ENCODE assay signal across 8 mouse cellular contexts in genomic region chr9:69398453-69398850, GRCm38 (mm10). TPM values are rescaled to one million over a fixed set of nuclear protein-coding genes. Genes with fewer than 3 reads are reported as not detected.
DNase-seq lines count a peak whose midpoint lies in the region; ATAC-seq and TF ChIP-seq lines count a peak whose summit lies in the region.

No protein-coding gene starts in this region.

- peak overlapping the region; percentile 83 for H3K4me3 ChIP-seq in heart, embryonic 15.5 days
- peak overlapping the region; percentile 81 to 92 for H3K4me3 ChIP-seq in MEL (ENCODE audit: control insufficient read depth in 1 of 2, insufficient read depth in 1 of 2, low read depth in 2 of 2, low read length in 2 of 2)
- H3K4me3 ChIP-seq in hindbrain, embryonic 10.5 days, result peak overlapping the region; percentile 87

- intact Hi-C loops in heart, postnatal 25 days (cut with DNase I), result no loop called here

- peak overlapping the region; percentile 90 for H3K27ac ChIP-seq in heart, embryonic 15.5 days
- H3K27ac ChIP-seq in MEL (ENCODE audit: control insufficient read depth, low read depth, low read length), result peak overlapping the region; percentile 84
- H3K27ac ChIP-seq in hindbrain, embryonic 10.5 days, result peak overlapping the region; percentile 99

- peaks cover 13% of the 10 kb centered on the region for H3K79me2 ChIP-seq in MEL (ENCODE audit: control insufficient read depth, insufficient read depth, low read length, poor library complexity)

- peak overlapping the region; percentile 87 for H3K4me2 ChIP-seq in heart, embryonic 15.5 days

- TF ChIP-seq CTCF in MEL (IDR thresholded peaks at IDR 0.05 in 2 of 3, conservative IDR thresholded peaks at IDR 0.05 in 1 of 3; ENCODE audit: control insufficient read depth in 1 of 3, insufficient read depth in 1 of 3, low read depth in 2 of 3, low read length in 3 of 3, poor library complexity in 1 of 3, severe bottlenecking in 1 of 3), result no peak

- 0 out of 2 replicates have a peak, but pooled peaks have one; percentile 24 for ATAC-seq in heart, embryonic 15.5 days (replicated peaks; ENCODE audit: insufficient number of reproducible peaks, insufficient read depth, low FRiP score, low read depth)
- peak; percentile 14; the same call in 1 of the 2 replicates for ATAC-seq in megakaryocyte progenitor cell, adult 5-6 weeks (replicated peaks; ENCODE audit: poor library complexity)

- H3K27me3 ChIP-seq in heart, embryonic 15.5 days, result no peaks in the 10 kb centered on the region
- H3K27me3 ChIP-seq in MEL (ENCODE audit: control insufficient read depth in 1 of 2, insufficient read depth in 2 of 2, low read length in 2 of 2), result no peaks in the 10 kb centered on the region
- H3K27me3 ChIP-seq in hindbrain, embryonic 10.5 days (ENCODE audit: insufficient read depth, poor library complexity, severe bottlenecking), result no peaks in the 10 kb centered on the region

- no peak; a peak in 1 of 4 replicates for TF ChIP-seq POLR2A in MEL (IDR thresholded peaks at IDR 0.05; ENCODE audit: control insufficient read depth in 1 of 2, insufficient read depth in 1 of 2, low read depth in 1 of 2, low read length in 2 of 2, poor library complexity in 1 of 2)

- no peak for TF ChIP-seq EP300 in MEL (IDR thresholded peaks at IDR 0.05; ENCODE audit: low read depth in 1 of 2, low read length in 2 of 2)

- no peaks in the 10 kb centered on the region for H3K9me3 ChIP-seq in heart, embryonic 15.5 days (replicated peaks)
- no peaks in the 10 kb centered on the region for H3K9me3 ChIP-seq in MEL (replicated peaks; ENCODE audit: insufficient read depth, low read length)
- no peaks in the 10 kb centered on the region for H3K9me3 ChIP-seq in hindbrain, embryonic 10.5 days

- no peak for DNase-seq in heart, postnatal 25 days (ENCODE audit: low spot score)
- no peak for DNase-seq in MEL (ENCODE audit: low read depth, low spot score)
- no peak for DNase-seq in hindbrain, embryonic 10.5 days (ENCODE audit: low spot score)
- DNase-seq in cerebellum, adult 11 months, result no peak
- DNase-seq in right cerebral cortex, postnatal 36 days (ENCODE audit: low spot score in 2 of 2), result no peak
- DNase-seq in Muller cell, postnatal 12 days (ENCODE audit: inconsistent ontology term), result no peak

- TF ChIP-seq RAD21 in MEL (IDR thresholded peaks at IDR 0.05; ENCODE audit: low read depth, low read length), result no peak

- peaks cover 8% of the 10 kb centered on the region; the same call in 1 of the 2 replicates for H3K4me1 ChIP-seq in heart, embryonic 15.5 days (replicated peaks)
- H3K4me1 ChIP-seq in MEL (ENCODE audit: control insufficient read depth in 1 of 2, insufficient read depth in 2 of 2, low read length in 2 of 2), result peaks cover 4 to 5% of the 10 kb centered on the region in 2 experiments; a peak in 3 of 4 replicates
- peaks cover 15% of the 10 kb centered on the region for H3K4me1 ChIP-seq in hindbrain, embryonic 10.5 days (replicated peaks)

- H3K36me3 ChIP-seq in heart, embryonic 15.5 days, result no peaks in the 10 kb centered on the region
- peaks cover 0 to 10% of the 10 kb centered on the region in 2 experiments; a peak in 3 of 4 replicates for H3K36me3 ChIP-seq in MEL (ENCODE audit: control insufficient read depth in 1 of 2, insufficient read depth in 2 of 2, low read length in 2 of 2)
- no peaks in the 10 kb centered on the region for H3K36me3 ChIP-seq in hindbrain, embryonic 10.5 days

- 14% methylated on average over 10 of the region's 10 CpGs for WGBS in heart, embryonic 15.5 days
- WGBS in hindbrain, embryonic 10.5 days, result 25% methylated on average over 10 of the region's 10 CpGs

- peak overlapping the region; percentile 82 for H3K9ac ChIP-seq in heart, embryonic 15.5 days
- H3K9ac ChIP-seq in MEL (ENCODE audit: control insufficient read depth, low read depth, low read length, poor library complexity, severe bottlenecking), result peak overlapping the region; percentile 98

TF ChIP-seq in MEL, 35 proteins besides CTCF, POLR2A, EP300 and RAD21:
- TF ChIP-seq TBP (IDR thresholded peaks at IDR 0.05; ENCODE audit: low read depth, low read length), result no peak
- TF ChIP-seq NELFE (IDR thresholded peaks at IDR 0.05; ENCODE audit: low read depth, low read length), result no peak
- TF ChIP-seq MAFK (IDR thresholded peaks at IDR 0.05; ENCODE audit: borderline replicate concordance, low read depth, low read length), result no peak
- TF ChIP-seq HCFC1 (IDR thresholded peaks at IDR 0.05; ENCODE audit: low read depth, low read length), result no peak
- no peak for TF ChIP-seq GABPA (IDR thresholded peaks at IDR 0.05; ENCODE audit: low read depth, low read length)
- TF ChIP-seq ZNF384 (IDR thresholded peaks at IDR 0.05; ENCODE audit: low read depth, low read length), result no peak
- no peak for TF ChIP-seq CHD1 (IDR thresholded peaks at IDR 0.05; ENCODE audit: low read depth, low read length)
- TF ChIP-seq ZMIZ1 (IDR thresholded peaks at IDR 0.05; ENCODE audit: low read depth, low read length), result no peak
- no peak for TF ChIP-seq JUND (IDR thresholded peaks at IDR 0.05; ENCODE audit: low read depth, low read length)
- TF ChIP-seq BHLHE40 (IDR thresholded peaks at IDR 0.05; ENCODE audit: borderline replicate concordance, low read depth, low read length), result no peak
- no peak for TF ChIP-seq CHD2 (IDR thresholded peaks at IDR 0.05; ENCODE audit: low read length)
- no peak for TF ChIP-seq KAT2A (conservative IDR thresholded peaks at IDR 0.05; ENCODE audit: low read depth, low read length)
- no peak for TF ChIP-seq UBTF (IDR thresholded peaks at IDR 0.05; ENCODE audit: borderline replicate concordance, insufficient read depth, low read depth, low read length)
- TF ChIP-seq RCOR1 (IDR thresholded peaks at IDR 0.05; ENCODE audit: low read depth, low read length), result no peak
- no peak for TF ChIP-seq ZKSCAN1 (IDR thresholded peaks at IDR 0.05; ENCODE audit: low read depth, low read length)
- no peak for TF ChIP-seq MAX (IDR thresholded peaks at IDR 0.05; ENCODE audit: low read length)

RNA-seq across cellular contexts. Expression of gene Ice2, which starts 0.7 kb away (rescaled TPM):
- polyA plus RNA-seq in heart, embryonic 15.5 days (2015; fragmentation: Nextera tagmentation; extraction: Ambion mirVana), result 11.0 and 11.5 TPM in 2 replicates
- total RNA-seq in heart, postnatal 25 days (2021), result 1 to 10 TPM; 6.9 to 7.0 TPM
- 14.6 and 15.7 TPM in 2 replicates for total RNA-seq in MEL (2012; rRNA removed)
- polyA plus RNA-seq in MEL (2012; ENCODE audit: insufficient read depth in 1 of 2, insufficient read length in 2 of 2, low read depth in 1 of 2, low replicate concordance in 2 of 2, missing spikeins in 1 of 2), result 10 to 100 TPM in 1 of 2 experiments, not detected in 1; 11.6 TPM
- 15.9 and 20.1 TPM in 2 replicates for polyA plus RNA-seq in hindbrain, embryonic 10.5 days (2016; fragmentation: Nextera tagmentation; extraction: Ambion mirVana)
- total RNA-seq in megakaryocyte progenitor cell, adult 5-6 weeks (2015), result 23.5 and 31.1 TPM in 2 replicates
- 18.9 and 27.6 TPM in 2 replicates for total RNA-seq in megakaryocyte progenitor cell, adult 5-6 weeks (2017)

RNA-seq across cellular contexts. Expression of gene Anxa2, which starts 55.0 kb away (rescaled TPM):
- polyA plus RNA-seq in heart, embryonic 15.5 days (2015; fragmentation: Nextera tagmentation; extraction: Ambion mirVana), result 544 and 629 TPM in 2 replicates
- 100 to 1,000 TPM in 1 of 2 experiments, 10 to 100 TPM in 1; 95.4 to 104 TPM for total RNA-seq in heart, postnatal 25 days (2021)
- total RNA-seq in MEL (2012; rRNA removed), result 33.9 and 147 TPM in 2 replicates
- 100 to 1,000 TPM in 1 of 2 experiments, not detected in 1; 190 TPM for polyA plus RNA-seq in MEL (2012; ENCODE audit: insufficient read depth in 1 of 2, insufficient read length in 2 of 2, low read depth in 1 of 2, low replicate concordance in 2 of 2, missing spikeins in 1 of 2)
- polyA plus RNA-seq in hindbrain, embryonic 10.5 days (2016; fragmentation: Nextera tagmentation; extraction: Ambion mirVana), result 146 and 230 TPM in 2 replicates
- 111 and 140 TPM in 2 replicates for total RNA-seq in megakaryocyte progenitor cell, adult 5-6 weeks (2015)
- 74.3 and 112 TPM in 2 replicates for total RNA-seq in megakaryocyte progenitor cell, adult 5-6 weeks (2017)
